Mouse (Mus musculus) adrenal gland, adult 2 months (tissue): ENCODE data around the gene H2-T22. TPM values are rescaled to one million over a fixed set of nuclear protein-coding genes. Genes with fewer than 3 reads are reported as not detected.
A peak's percentile ranks its signal among the peaks of the same experiment; 100 is the strongest.

Source experiments
- DNase-seq: peaks from one replicate; pipeline ENCODE4 v3.0.0; 2021
- polyA plus RNA-seq: library from polyadenylated mRNA; depleted of rRNA; stranded (reverse); fragments of >200 nt; gene quantifications from 2 replicates; pipeline ENCODE4 v1.2.3, GENCODE M21; 2012; rRNA removed
- total RNA-seq, 2 experiments: library from RNA; stranded (reverse); gene quantifications; 2 replicates each; pipeline ENCODE4 v1.2.3; 2021

Gene H2-T22
- total and polyA plus RNA-seq, 3 experiments: 32.2 to 42.9 (median 38.6) TPM

- no peak for DNase-seq
Measured at GRCm38 (mm10) chr17:35998545-35999305, 43.8 kb downstream of the H2-T22 start.

GRCm38 (mm10) chr17:35997713-35998510 lies 44.6 kb downstream of the H2-T22 start:
- peak; percentile 39 for DNase-seq

GRCm38 (mm10) chr17:35996949-35997348 lies 45.6 kb downstream of the H2-T22 start:
- DNase-seq: peak; percentile 96

GRCm38 (mm10) chr17:35994879-35995240 lies 47.7 kb downstream of the H2-T22 start:
- DNase-seq: no peak

DNA sequence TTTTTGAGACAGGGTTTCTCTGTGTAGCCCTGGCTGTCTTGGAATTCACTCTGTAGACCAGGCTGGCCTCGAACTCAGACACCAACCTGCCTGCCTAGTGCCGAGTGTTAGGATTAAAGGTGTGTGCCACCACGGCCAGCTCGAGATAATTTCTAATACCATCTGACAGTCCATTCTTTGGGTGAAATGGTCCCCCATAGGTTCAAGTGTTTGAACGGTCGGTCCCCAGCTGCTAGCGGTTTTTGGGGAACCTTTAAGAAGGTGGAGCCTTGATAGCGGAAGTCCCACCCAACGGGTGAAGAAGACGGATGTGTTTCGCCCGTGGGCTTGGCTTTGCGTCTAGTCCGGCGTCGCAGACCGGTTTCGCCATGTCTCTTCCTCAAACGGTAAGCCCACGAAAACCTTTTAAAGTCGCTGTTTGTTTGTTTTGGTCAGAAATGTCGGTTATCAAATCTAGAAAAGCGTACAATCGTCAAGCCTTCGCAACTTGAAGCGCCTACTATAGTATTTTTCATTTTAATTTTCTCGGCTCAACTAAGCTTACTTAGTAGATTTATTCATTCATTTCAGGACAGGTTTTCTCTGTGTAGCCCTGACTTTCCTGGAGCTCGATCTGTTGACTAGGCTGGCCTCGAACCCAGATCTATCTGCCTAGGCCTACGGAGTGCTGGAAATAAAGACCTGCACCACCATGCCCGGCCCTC lies 48.2 kb downstream of the H2-T22 start:
- DNase-seq: peak; percentile 88

DNA sequence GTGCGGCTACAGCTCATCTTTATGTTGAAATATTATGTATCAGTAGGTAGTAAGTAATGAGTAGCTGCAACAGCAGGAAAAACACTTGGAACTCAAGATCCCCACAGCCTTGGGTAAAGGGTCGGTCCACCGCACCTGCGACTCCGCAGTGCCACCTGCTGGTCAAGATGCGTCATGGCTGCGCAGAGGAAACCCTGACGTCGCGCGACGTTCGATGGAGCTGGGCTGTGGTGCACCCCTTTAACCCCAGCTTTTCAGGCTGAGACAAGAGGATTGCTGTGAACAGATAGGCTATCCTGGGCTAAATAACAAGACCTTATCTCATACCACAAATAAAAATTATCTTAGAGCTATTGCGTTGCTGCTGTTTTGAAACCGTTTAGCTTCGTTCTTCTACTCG lies 48.9 kb downstream of the H2-T22 start:
- peak; percentile 75 for DNase-seq

- no peak for DNase-seq
Measured at GRCm38 (mm10) chr17:35991781-35992180, 50.8 kb downstream of the H2-T22 start.

Other genes with a start within 250 kb of the H2-T22 start
- 10 to 100 TPM in 1 of 2 experiments, 1 to 10 TPM in 1; 9.6 to 13.8 TPM for gene Ier3, start 221.1 kb downstream of the H2-T22 start, total RNA-seq
- gene Ier3, start 221.1 kb downstream of the H2-T22 start, polyA plus RNA-seq: 17.1 and 17.6 TPM in 2 replicates
- 10 to 100 TPM; 59.0 to 74.4 TPM for gene Flot1, start 219.5 kb downstream of the H2-T22 start, total RNA-seq
- 61.0 and 66.2 TPM in 2 replicates for gene Flot1, start 219.5 kb downstream of the H2-T22 start, polyA plus RNA-seq
- 100 to 1,000 TPM; 152 to 198 TPM for gene Tubb5, start 204.4 kb downstream of the H2-T22 start, total RNA-seq
- gene Tubb5, start 204.4 kb downstream of the H2-T22 start, polyA plus RNA-seq: 137 and 156 TPM in 2 replicates
- 10 to 100 TPM; 15.4 to 20.8 TPM for gene Mdc1, start 201.2 kb downstream of the H2-T22 start, total RNA-seq
- 3.6 and 5.9 TPM in 2 replicates for gene Mdc1, start 201.2 kb downstream of the H2-T22 start, polyA plus RNA-seq
- 1 to 10 TPM; 3.3 to 4.8 TPM for gene Nrm, start 181.4 kb downstream of the H2-T22 start, total RNA-seq
- gene Nrm, start 181.4 kb downstream of the H2-T22 start, polyA plus RNA-seq: 9.3 and 11.7 TPM in 2 replicates
- gene Ppp1r18, start 177.2 kb downstream of the H2-T22 start, total RNA-seq: 10 to 100 TPM; 27.3 to 42.6 TPM
- 37.3 and 45.3 TPM in 2 replicates for gene Ppp1r18, start 177.2 kb downstream of the H2-T22 start, polyA plus RNA-seq
- 10 to 100 TPM; 40.5 to 46.2 TPM for gene Dhx16, start 162.9 kb downstream of the H2-T22 start, total RNA-seq
- 42.6 and 46.1 TPM in 2 replicates for gene Dhx16, start 162.9 kb downstream of the H2-T22 start, polyA plus RNA-seq
- 10 to 100 TPM; 51.6 to 52.6 TPM for gene 2310061I04Rik, start 145.3 kb downstream of the H2-T22 start, total RNA-seq
- gene 2310061I04Rik, start 145.3 kb downstream of the H2-T22 start, polyA plus RNA-seq: 112 and 122 TPM in 2 replicates
- 10 to 100 TPM; 27.4 to 40.0 TPM for gene Atat1, start 132.7 kb downstream of the H2-T22 start, total RNA-seq
- gene Atat1, start 132.7 kb downstream of the H2-T22 start, polyA plus RNA-seq: 128 and 145 TPM in 2 replicates
- gene Mrps18b, start 126.4 kb downstream of the H2-T22 start, total RNA-seq: 100 to 1,000 TPM; 111 to 114 TPM
- 91.6 and 101 TPM in 2 replicates for gene Mrps18b, start 126.4 kb downstream of the H2-T22 start, polyA plus RNA-seq
- 100 to 1,000 TPM in 1 of 2 experiments, 10 to 100 TPM in 1; 64.6 to 140 TPM for gene Ppp1r10, start 126.3 kb downstream of the H2-T22 start, total RNA-seq
- gene Ppp1r10, start 126.3 kb downstream of the H2-T22 start, polyA plus RNA-seq: 24.7 and 32.8 TPM in 2 replicates
- 10 to 100 TPM; 83.5 to 86.8 TPM for gene Abcf1, start 73.0 kb downstream of the H2-T22 start, total RNA-seq
- gene Abcf1, start 73.0 kb downstream of the H2-T22 start, polyA plus RNA-seq: 66.0 and 78.9 TPM in 2 replicates
- 10 to 100 TPM; 38.1 to 53.1 TPM for gene Gnl1, start 62.9 kb downstream of the H2-T22 start, total RNA-seq
- gene Gnl1, start 62.9 kb downstream of the H2-T22 start, polyA plus RNA-seq: 26.9 and 29.6 TPM in 2 replicates
- 10 to 100 TPM; 19.5 to 19.8 TPM for gene Prr3, start 62.5 kb downstream of the H2-T22 start, total RNA-seq
- gene Prr3, start 62.5 kb downstream of the H2-T22 start, polyA plus RNA-seq: 19.1 and 20.6 TPM in 2 replicates
- gene H2-T24, start 22.2 kb downstream of the H2-T22 start, total RNA-seq: 1 to 10 TPM; 6.6 to 8.2 TPM
- 3.6 and 3.7 TPM in 2 replicates for gene H2-T24, start 22.2 kb downstream of the H2-T22 start, polyA plus RNA-seq
- 10 to 100 TPM; 49.7 to 65.2 TPM for gene H2-T23, start 9.9 kb downstream of the H2-T22 start, total RNA-seq
- gene H2-T23, start 9.9 kb downstream of the H2-T22 start, polyA plus RNA-seq: 156 and 162 TPM in 2 replicates
- under 1 TPM in 1 of 2 experiments, not detected in 1; 0.23 TPM for gene Gm6034, start 214 bp upstream of the H2-T22 start, total RNA-seq
- gene Gm6034, start 214 bp upstream of the H2-T22 start, polyA plus RNA-seq: 0.10 and 0.50 TPM in 2 replicates
- 1 to 10 TPM; 4.4 to 8.2 TPM for gene Gm11127, start 15.6 kb upstream of the H2-T22 start, total RNA-seq
- gene Gm11127, start 15.6 kb upstream of the H2-T22 start, polyA plus RNA-seq: not detected in 2 replicates
- under 1 TPM in 1 of 2 experiments, not detected in 1; 0.41 TPM for gene Gm19684, start 78.9 kb upstream of the H2-T22 start, total RNA-seq
- gene Gm19684, start 78.9 kb upstream of the H2-T22 start, polyA plus RNA-seq: 0.33 and 0.36 TPM in 2 replicates
- not detected for gene Gm7030, start 86.7 kb upstream of the H2-T22 start, total RNA-seq
- gene Gm7030, start 86.7 kb upstream of the H2-T22 start, polyA plus RNA-seq: not detected in 2 replicates
- gene Gm8909, start 125.8 kb upstream of the H2-T22 start, total RNA-seq: not detected
- gene Gm8909, start 125.8 kb upstream of the H2-T22 start, polyA plus RNA-seq: 0.19 TPM in 1 of 2 replicates, not detected in the other
- not detected for gene H2-T3, start 147.5 kb upstream of the H2-T22 start, total RNA-seq
- not detected in 2 replicates for gene H2-T3, start 147.5 kb upstream of the H2-T22 start, polyA plus RNA-seq
- 10 to 100 TPM; 43.6 to 60.5 TPM for gene Rpp21, start 215.3 kb upstream of the H2-T22 start, total RNA-seq
- 89.4 and 106 TPM in 2 replicates for gene Rpp21, start 215.3 kb upstream of the H2-T22 start, polyA plus RNA-seq
- 10 to 100 TPM; 16.1 to 18.4 TPM for gene Trim39, start 229.5 kb upstream of the H2-T22 start, total RNA-seq
- 14.1 and 14.7 TPM in 2 replicates for gene Trim39, start 229.5 kb upstream of the H2-T22 start, polyA plus RNA-seq
- not detected for gene H2-M10.2, start 243.7 kb upstream of the H2-T22 start, total RNA-seq
- gene H2-M10.2, start 243.7 kb upstream of the H2-T22 start, polyA plus RNA-seq: not detected in 2 replicates